Mouse (Mus musculus): ENCODE data around the gene Dnaaf3.

The Dnaaf3 gene

DNA sequence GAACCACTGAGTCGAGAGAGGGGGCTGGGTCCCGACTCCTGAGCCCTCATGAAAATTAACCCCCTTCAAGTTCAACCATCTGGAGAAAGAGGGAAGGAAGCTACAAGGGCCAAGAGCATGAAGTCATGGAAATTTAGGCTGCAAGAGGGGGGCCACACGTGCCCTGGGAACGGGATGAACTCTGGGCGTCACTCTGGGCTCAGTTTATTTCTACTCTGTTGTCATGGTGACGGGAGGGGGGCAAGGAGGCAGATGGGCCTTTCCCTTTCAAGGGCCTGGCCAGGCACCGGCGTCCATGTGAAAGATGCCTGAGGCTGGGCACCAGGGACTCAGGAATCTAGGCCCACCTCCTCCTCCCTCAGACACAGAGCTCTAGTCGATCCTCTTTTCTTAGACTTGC, 34.0 kb downstream of the Dnaaf3 start:
- no peak for DNase-seq

- no peak for DNase-seq
These were observed 34.9 kb downstream of the Dnaaf3 start for GRCm38 (mm10) chr7:4497271-4497903.

- no peak for DNase-seq
These were observed 35.8 kb downstream of the Dnaaf3 start for GRCm38 (mm10) chr7:4496468-4496867.

- no peak for DNase-seq
These were observed 38.3 kb downstream of the Dnaaf3 start for GRCm38 (mm10) chr7:4493991-4494390.

GRCm38 (mm10) chr7:4492284-4493224, 39.7 kb downstream of the Dnaaf3 start:
- DNase-seq = peak in 1 of 2 experiments; percentile 18

DNA sequence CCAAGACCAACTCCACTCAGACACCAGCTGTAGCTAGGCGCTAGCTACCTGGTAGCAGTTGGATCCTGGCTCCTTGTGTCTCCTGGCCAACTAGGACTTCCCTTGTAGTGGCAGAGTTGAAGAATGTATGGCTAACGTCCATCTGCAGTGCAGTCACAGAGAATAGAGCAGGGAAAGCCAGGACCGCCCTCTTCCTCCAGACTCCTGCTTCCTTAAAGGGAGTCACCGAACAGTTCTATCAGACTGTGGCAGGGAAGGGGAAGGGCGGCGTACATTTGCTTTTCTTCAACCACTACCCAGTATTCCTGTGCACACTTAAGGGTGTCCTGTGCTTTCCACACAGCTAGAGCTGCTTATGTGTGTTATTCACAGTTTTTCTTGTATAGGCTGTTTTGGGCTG, 40.9 kb downstream of the Dnaaf3 start:
- no peak for DNase-seq

- no peak for DNase-seq
These were observed 50.0 kb downstream of the Dnaaf3 start for GRCm38 (mm10) chr7:4482281-4482680.

DNA sequence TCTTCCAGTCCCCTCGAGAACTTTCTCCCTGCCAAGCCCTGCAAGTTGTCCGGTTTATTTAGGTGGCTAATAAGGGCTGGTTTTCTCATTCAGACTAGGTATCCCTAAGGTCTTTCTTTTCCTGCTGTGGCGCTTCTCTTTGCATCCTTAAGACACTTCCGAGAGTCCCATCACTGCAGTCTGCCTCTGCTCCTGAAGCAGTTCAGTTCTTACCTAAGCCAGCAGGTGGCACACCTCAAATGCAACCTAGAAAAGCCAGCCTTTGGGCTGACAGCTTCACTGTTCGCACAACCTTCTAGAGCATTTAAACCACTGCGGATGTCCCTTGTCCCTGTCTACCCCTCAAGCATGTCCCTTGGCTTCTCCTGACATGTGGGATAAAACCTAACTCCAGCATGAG, 52.6 kb downstream of the Dnaaf3 start:
- DNase-seq = peak in 1 of 2 experiments; percentile 31

DNA sequence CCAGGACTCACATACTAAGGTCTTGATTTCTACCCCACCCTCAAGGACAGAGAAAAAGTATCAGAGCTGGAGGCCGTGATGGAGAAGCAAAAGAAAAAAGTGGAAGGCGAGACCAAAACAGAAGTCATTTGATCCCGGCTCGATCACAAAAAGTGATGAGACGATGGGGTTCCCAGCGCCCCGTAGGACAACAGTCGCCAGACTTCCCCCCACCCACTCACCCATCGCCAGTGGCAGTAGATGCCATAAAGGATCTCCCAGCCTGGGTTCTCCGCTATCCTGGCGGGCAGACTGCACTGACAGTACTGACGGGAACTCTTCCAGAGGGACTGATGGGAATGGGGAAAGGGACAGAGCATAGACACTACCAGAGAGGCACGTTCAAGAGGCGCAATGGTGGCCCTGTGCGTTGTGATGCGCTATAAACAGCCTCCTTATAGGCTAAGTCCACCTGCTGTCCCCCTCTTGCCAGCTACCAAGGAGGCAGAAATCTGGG, 53.4 kb downstream of the Dnaaf3 start:
- DNase-seq = no peak

DNA sequence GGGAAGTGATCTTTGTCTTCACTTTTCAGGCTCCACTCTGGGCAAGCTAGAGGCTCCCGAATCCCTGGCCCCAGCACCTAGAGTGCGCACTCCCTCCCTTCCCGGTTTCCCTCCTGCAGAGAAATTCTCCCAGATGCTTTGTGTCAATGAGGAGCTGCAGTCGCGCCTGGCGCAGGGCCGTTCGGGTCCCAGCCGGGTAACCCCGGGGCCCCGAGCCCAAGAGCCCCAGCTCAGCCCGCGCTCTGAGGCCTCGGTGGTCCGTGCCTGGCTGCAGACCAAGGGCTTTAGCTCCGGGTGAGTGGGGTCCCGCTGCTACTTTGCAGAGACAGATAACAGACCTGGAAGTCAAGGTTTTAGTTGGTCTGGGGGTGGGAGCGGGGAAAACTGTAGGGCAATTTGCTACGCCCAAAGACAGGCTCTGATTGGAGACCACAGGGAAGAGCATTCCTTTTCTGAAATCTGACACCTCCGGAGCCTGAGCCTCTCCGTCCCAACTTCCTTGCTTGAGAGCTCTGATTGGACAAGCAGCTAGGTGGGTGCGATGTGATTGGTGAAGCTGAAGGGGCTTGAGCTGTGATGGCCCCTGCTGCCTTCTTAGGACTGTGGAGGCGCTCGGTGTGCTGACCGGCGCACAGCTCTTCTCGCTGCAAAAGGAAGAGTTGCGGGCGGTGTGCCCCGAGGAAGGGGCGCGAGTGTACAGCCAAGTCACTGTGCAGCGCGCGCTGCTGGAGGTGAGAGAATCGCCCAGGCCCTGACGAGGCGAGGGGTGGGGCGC, 54.0 kb downstream of the Dnaaf3 start:
- no peak for DNase-seq

- no peak for DNase-seq
These were observed 58.3 kb downstream of the Dnaaf3 start for GRCm38 (mm10) chr7:4473940-4474339.
